Mouse (Mus musculus) kidney, postnatal 0 days (tissue): ENCODE data around the gene Gas2l1. TPM values are rescaled to one million over a fixed set of nuclear protein-coding genes. Genes with fewer than 3 reads are reported as not detected.

Source experiments
- ATAC-seq: fragments of 200-750 bp; cut with Nextera tagmentation; replicated peaks from 2 replicates; pipeline ENCODE4 v1.8.0; 2017; ENCODE audit warnings: low read depth, moderate number of reproducible peaks, moderate TSS enrichment, moderate library complexity; ENCODE audit not compliant: low FRiP score
- DNase-seq: peaks from one replicate; pipeline ENCODE4 v3.0.0-alpha.2; 2016; ENCODE audit warnings: low spot score
- H3K27ac ChIP-seq: fragments of 300-500 bp; sonication (generic); 2 replicates; pipeline ENCODE4 v1.5.1; 2014; ENCODE audit warnings: mild to moderate bottlenecking
- H3K27me3 ChIP-seq: fragments of 300-500 bp; sonication (generic); 2 replicates; pipeline ENCODE4 v1.6.1; 2014; ENCODE audit warnings: low read length, mixed read lengths; ENCODE audit not compliant: insufficient read depth
- H3K36me3 ChIP-seq: fragments of 300-500 bp; sonication (generic); 2 replicates; pipeline ENCODE4 v1.6.1; 2014; ENCODE audit warnings: low read length, mixed read lengths; ENCODE audit not compliant: insufficient read depth
- H3K4me1 ChIP-seq: fragments of 300-500 bp; sonication (generic); replicated peaks from 2 replicates; pipeline ENCODE4 v1.6.1; 2014; ENCODE audit warnings: antibody characterized with exemption, low read length, mixed read lengths; ENCODE audit not compliant: insufficient read depth
- H3K4me2 ChIP-seq: fragments of 300-500 bp; sonication (generic); 2 replicates; pipeline ENCODE4 v1.6.1; 2014; ENCODE audit warnings: mild to moderate bottlenecking, low read length, moderate library complexity, mixed read lengths
- H3K4me3 ChIP-seq: fragments of 300-500 bp; sonication (generic); replicated peaks from 2 replicates; pipeline ENCODE4 v1.5.1; 2014; ENCODE audit warnings: low read depth, low read length
- H3K9ac ChIP-seq: fragments of 300-500 bp; sonication (generic); 2 replicates; pipeline ENCODE4 v1.6.1; 2014; ENCODE audit warnings: low read depth, low read length
- H3K9me3 ChIP-seq: fragments of 300-500 bp; sonication (generic); replicated peaks from 2 replicates; pipeline ENCODE4 v1.6.1; 2016; ENCODE audit warnings: low read length, inconsistent platforms, mixed read lengths
- CTCF ChIP-seq: IDR thresholded peaks from 2 replicates; pipeline ENCODE4 v1.5.1; 2016; ENCODE audit warnings: antibody characterized with exemption, low read depth, mild to moderate bottlenecking, moderate library complexity
- WGBS: fragments of 180-500 bp; shearing (Covaris S2); extraction: QIAGEN DNeasy Blood & Tissue Kit; methylation state at CpG from one replicate; pipeline ENCODE4 v1.1.7; 2014; 5-methylcytosine and 5-hydroxymethylcytosine counted together
- polyA plus RNA-seq: library from polyadenylated mRNA; unstranded; fragments of >200 nt; fragmentation: Nextera tagmentation; extraction: Ambion mirVana; gene quantifications from 2 replicates; pipeline ENCODE4 v1.2.1, GENCODE M21; 2015

Gene Gas2l1
- polyA plus RNA-seq, 1 experiment from 2014 or later = 30.3 TPM

GRCm38 (mm10) chr11:5062326-5062725 is 2.8 kb downstream of the Gas2l1 start:
- TF ChIP-seq CTCF = no peak
- ATAC-seq (no peak), DNase-seq (no peak)
- Histone ChIP-seq H3K36me3 (no peaks in the 10 kb centered on the region), H3K4me2 (peak overlapping the region; percentile 77), H3K27me3 (peaks cover 7% of the 10 kb centered on the region), H3K9ac (peak overlapping the region; percentile 49; the same call in 1 of the 2 replicates), H3K4me1 (peaks cover 34% of the 10 kb centered on the region), H3K4me3 (peak overlapping the region; percentile 36; the same call in 1 of the 2 replicates), H3K9me3 (no peaks in the 10 kb centered on the region), H3K27ac (no peak overlapping the region)
- WGBS = 28% methylated on average over 13 of the region's 13 CpGs

GRCm38 (mm10) chr11:5061413-5062139 is 3.6 kb downstream of the Gas2l1 start:
- peak; percentile 91 for DNase-seq
- Histone ChIP-seq H3K9me3 (no peaks in the 10 kb centered on the region), H3K4me1 (peaks cover 35% of the 10 kb centered on the region), H3K4me3 (peak overlapping the region; percentile 36), H3K4me2 (peak overlapping the region; percentile 77), H3K9ac (peak overlapping the region; percentile 49), H3K27ac (no peak overlapping the region), H3K36me3 (no peaks in the 10 kb centered on the region), H3K27me3 (peaks cover 7% of the 10 kb centered on the region)
- ATAC-seq = peak; percentile 51
- 4% methylated on average over 59 of the region's 62 CpGs for WGBS
- TF ChIP-seq CTCF = no peak

- ATAC-seq (no peak), DNase-seq (no peak)
- H3K27ac ChIP-seq = no peak overlapping the region
- no peaks in the 10 kb centered on the region for H3K9me3 ChIP-seq
- WGBS = 72% methylated on average over 28 of the region's 28 CpGs
- no peak for TF ChIP-seq CTCF
- H3K36me3 ChIP-seq = no peaks in the 10 kb centered on the region
- H3K4me1 ChIP-seq = peaks cover 35% of the 10 kb centered on the region
- H3K9ac ChIP-seq = no peak overlapping the region
- peaks cover 7% of the 10 kb centered on the region for H3K27me3 ChIP-seq
- H3K4me2 ChIP-seq = peak overlapping the region; percentile 77
- 0 out of 2 replicates have a peak overlapping the region, but pooled peaks have one; percentile 36 for H3K4me3 ChIP-seq
These were observed 4.2 kb downstream of the Gas2l1 start for GRCm38 (mm10) chr11:5060756-5061412.

- H3K9me3 ChIP-seq = no peaks in the 10 kb centered on the region
- H3K4me1 ChIP-seq = peaks cover 33% of the 10 kb centered on the region
- no peak overlapping the region for H3K4me3 ChIP-seq
- no peak for ATAC-seq
- no peak overlapping the region for H3K4me2 ChIP-seq
- TF ChIP-seq CTCF = peak; percentile 83
- DNase-seq = no peak
- peaks cover 7% of the 10 kb centered on the region for H3K27me3 ChIP-seq
- no peak overlapping the region for H3K27ac ChIP-seq
- no peaks in the 10 kb centered on the region for H3K36me3 ChIP-seq
- H3K9ac ChIP-seq = no peak overlapping the region
- whole genome bisulfite sequencing = 16% methylated on average over 27 of the region's 27 CpGs
These were observed 5.4 kb downstream of the Gas2l1 start for GRCm38 (mm10) chr11:5059704-5060156.

- H3K4me3 ChIP-seq = 0 out of 2 replicates have a peak overlapping the region, but pooled peaks have one; percentile 4
- H3K4me2 ChIP-seq = no peak overlapping the region
- H3K9me3 ChIP-seq = no peaks in the 10 kb centered on the region
- H3K36me3 ChIP-seq = no peaks in the 10 kb centered on the region
- H3K27me3 ChIP-seq = peaks cover 7% of the 10 kb centered on the region
- TF ChIP-seq CTCF = no peak
- no peak overlapping the region for H3K27ac ChIP-seq
- H3K4me1 ChIP-seq = peaks cover 28% of the 10 kb centered on the region
- no peak for ATAC-seq
- 33% methylated on average over 14 of the region's 14 CpGs for WGBS
- H3K9ac ChIP-seq = no peak overlapping the region
- DNase-seq = no peak
These were observed 5.9 kb downstream of the Gas2l1 start for GRCm38 (mm10) chr11:5059230-5059629.

- peaks cover 24% of the 10 kb centered on the region for H3K4me1 ChIP-seq
- no peaks in the 10 kb centered on the region for H3K36me3 ChIP-seq
- WGBS = 34% methylated on average over 9 of the region's 9 CpGs
These were observed 6.3 kb downstream of the Gas2l1 start for GRCm38 (mm10) chr11:5058783-5059182.

More at GRCm38 (mm10) chr11:5058783-5059182, 6.3 kb downstream of the Gas2l1 start:
- Histone ChIP-seq H3K27ac (no peak overlapping the region), H3K27me3 (peaks cover 7% of the 10 kb centered on the region), H3K9ac (no peak overlapping the region), H3K9me3 (no peaks in the 10 kb centered on the region), H3K4me2 (no peak overlapping the region), H3K4me3 (0 out of 2 replicates have a peak overlapping the region, but pooled peaks have one; percentile 4)
- ATAC-seq (no peak), DNase-seq (no peak)
- TF ChIP-seq CTCF = no peak
